In genomic region chr3:88228906-88229305, GRCm38 (mm10) we compare ENCODE assay signal across 14 mouse cellular contexts. TPM values are rescaled to one million over a fixed set of nuclear protein-coding genes. Genes with fewer than 3 reads are reported as not detected.
DNase-seq lines count a peak whose midpoint lies in the region; ATAC-seq lines count a peak whose summit lies in the region.
"Had no signal": no experiment of that assay in that cellular context is flagged by ENCODE, and none has a peak within 500 bp of the region (broad histone marks: within the 10 kb centered on the region; RNA-seq: fewer than 3 reads in every experiment).

No protein-coding gene starts in this region.

- H3K27me3 ChIP-seq in hindbrain, embryonic 10.5 days (ENCODE audit: insufficient read depth, poor library complexity, severe bottlenecking), result peaks cover 98% of the 10 kb centered on the region
- H3K27me3 ChIP-seq in neural tube, embryonic 12.5 days (replicated peaks), result no peaks in the 10 kb centered on the region

- 0 out of 2 replicates have a peak overlapping the region, but pooled peaks have one; percentile 9 for H3K4me3 ChIP-seq in hindbrain, embryonic 10.5 days
- H3K4me3 ChIP-seq in neural tube, embryonic 12.5 days, result no peak overlapping the region

- ATAC-seq in cerebellum, adult (ENCODE audit: insufficient number of reproducible peaks, low FRiP score, low TSS enrichment), result peak; percentile 29; the same call in 1 of the 2 replicates
- ATAC-seq in neural tube, embryonic 12.5 days (ENCODE audit: low FRiP score, low read depth), result no peak

- H3K9ac ChIP-seq in neural tube, embryonic 12.5 days, result peak overlapping the region; percentile 43

- H3K36me3 ChIP-seq in hindbrain, embryonic 10.5 days, result peaks cover 21% of the 10 kb centered on the region; the same call in 1 of the 2 replicates
- peaks cover 50% of the 10 kb centered on the region for H3K36me3 ChIP-seq in neural tube, embryonic 12.5 days
- H3K36me3 ChIP-seq: G1E had no signal

- peak overlapping the region; percentile 40 for H3K4me2 ChIP-seq in neural tube, embryonic 12.5 days (replicated peaks)
- H3K4me2 ChIP-seq: liver, embryonic 11.5 days had no signal

- H3K27ac ChIP-seq in hindbrain, embryonic 10.5 days, result peak overlapping the region; percentile 71
- H3K27ac ChIP-seq in neural tube, embryonic 12.5 days, result peak overlapping the region; percentile 96
- H3K27ac ChIP-seq: macrophage had no signal

- 66% methylated on average over 4 of the region's 4 CpGs for WGBS in hindbrain, embryonic 10.5 days
- WGBS in neural tube, embryonic 12.5 days, result 65% methylated on average over 4 of the region's 4 CpGs

- peaks cover 88% of the 10 kb centered on the region for H3K4me1 ChIP-seq in hindbrain, embryonic 10.5 days (replicated peaks)
- H3K4me1 ChIP-seq in neural tube, embryonic 12.5 days, result peaks cover 94% of the 10 kb centered on the region

- no peaks in the 10 kb centered on the region for H3K9me3 ChIP-seq in hindbrain, embryonic 10.5 days
- H3K9me3 ChIP-seq in neural tube, embryonic 12.5 days, result no peaks in the 10 kb centered on the region
- H3K9me3 ChIP-seq: G1E had no signal

- DNase-seq in cerebellum, postnatal 4 days (ENCODE audit: low spot score in 2 of 2), result no peak
- peak; percentile 25 to 43 for DNase-seq in layer of hippocampus, postnatal 14 days (ENCODE audit: low spot score in 2 of 2)
- no peak for DNase-seq in layer of hippocampus, postnatal 36 days
- DNase-seq in hindbrain, embryonic 10.5 days (ENCODE audit: low spot score), result no peak
- no peak for DNase-seq in thymus, postnatal 36 days
- DNase-seq in thymus, postnatal 25 days, result no peak
- DNase-seq: adrenal gland, postnatal 10 days had no signal

RNA-seq across cellular contexts. Expression of gene Rhbg, which starts 25.6 kb away (rescaled TPM):
- total RNA-seq in layer of hippocampus, postnatal 14 days (2021), result not detected
- total RNA-seq in layer of hippocampus, postnatal 36 days (2021), result not detected
- polyA plus RNA-seq in hindbrain, embryonic 10.5 days (2016; fragmentation: Nextera tagmentation; extraction: Ambion mirVana), result not detected in 2 replicates
- 0.32 and 0.79 TPM in 2 replicates for polyA plus RNA-seq in neural tube, embryonic 12.5 days (2016; fragmentation: Nextera tagmentation; extraction: Ambion mirVana)
- total RNA-seq: G1E; hematopoietic stem cell, adult 5-6 weeks had no signal
- polyA plus RNA-seq: frontal cortex, adult 2 months; G1E; macrophage had no signal

RNA-seq across cellular contexts. Expression of gene Gm38392, which starts 58.1 kb away (rescaled TPM):
- not detected for total RNA-seq in layer of hippocampus, postnatal 14 days (2021)
- total RNA-seq in layer of hippocampus, postnatal 36 days (2021), result under 1 TPM; 0.47 to 0.76 TPM
- polyA plus RNA-seq in hindbrain, embryonic 10.5 days (2016; fragmentation: Nextera tagmentation; extraction: Ambion mirVana), result not detected in 2 replicates
- polyA plus RNA-seq in neural tube, embryonic 12.5 days (2016; fragmentation: Nextera tagmentation; extraction: Ambion mirVana), result 0.27 TPM in 1 of 2 replicates, not detected in the other
- total RNA-seq: G1E; hematopoietic stem cell, adult 5-6 weeks had no signal
- polyA plus RNA-seq: frontal cortex, adult 2 months; G1E; macrophage had no signal

Comparison
In these comparisons a context has a peak if more than half of its experiments do, and no peak if none do; other contexts are left out.
1. DNase-seq: peak in layer of hippocampus, postnatal 14 days (2 of 2); none in cerebellum, postnatal 4 days (0 of 2), layer of hippocampus, postnatal 36 days (0 of 2), hindbrain, embryonic 10.5 days (single experiment), thymus, postnatal 36 days (0 of 2) and thymus, postnatal 25 days (single experiment).